Mouse (Mus musculus) liver, embryonic 14.5 days (tissue): ENCODE measurements around the gene Far2. TPM values are rescaled to one million over a fixed set of nuclear protein-coding genes. Genes with fewer than 3 reads are reported as not detected.
"Not testable (repeated sequence)": the region's sequence is repeated elsewhere in the genome, so short reads cannot be mapped to it uniquely, and the experiment has no call there.

Source experiments
- ATAC-seq: fragments of 200-750 bp; cut with Nextera tagmentation; 2 replicates; pipeline ENCODE4 v1.8.0; 2017; ENCODE audit warnings: moderate number of reproducible peaks, mild to moderate bottlenecking, moderate library complexity; ENCODE audit not compliant: insufficient read depth
- DNase-seq, 3 experiments: peaks; one replicate each; pipeline ENCODE4 v3.0.0-alpha.2; 2012 to 2013; ENCODE audit warnings: low read depth in 3 of 3, low spot score in 3 of 3
- H3K27ac ChIP-seq: fragments of 300-500 bp; sonication (generic); 2 replicates; pipeline ENCODE4 v1.5.1; 2014; ENCODE audit warnings: moderate library complexity, mild to moderate bottlenecking, control low read depth, inconsistent platforms
- H3K27me3 ChIP-seq: fragments of 300-500 bp; sonication (generic); 2 replicates; pipeline ENCODE4 v1.6.1; 2014; ENCODE audit warnings: mild to moderate bottlenecking, low read length, moderate library complexity; ENCODE audit not compliant: control insufficient read depth, insufficient read depth
- H3K36me3 ChIP-seq: fragments of 300-500 bp; sonication (generic); replicated peaks from 2 replicates; pipeline ENCODE4 v1.6.1; 2014; ENCODE audit warnings: low read depth; ENCODE audit not compliant: control insufficient read depth, insufficient read depth
- H3K4me1 ChIP-seq, 2 experiments: fragments of 200-500 bp in 1 of 2; fragments of 300-500 bp in 1 of 2; sonication (generic) in 1 of 2; replicated peaks; 2 replicates each; pipeline ENCODE4 v1.6.1; 2012 to 2014; ENCODE audit warnings: antibody characterized with exemption in 1 of 2, inconsistent platforms in 1 of 2, low read length in 1 of 2; ENCODE audit not compliant: control insufficient read depth in 2 of 2, insufficient read depth in 2 of 2
- H3K4me2 ChIP-seq: fragments of 300-500 bp; sonication (generic); 2 replicates; pipeline ENCODE4 v1.6.1; 2014; ENCODE audit warnings: low read depth, mild to moderate bottlenecking, control low read depth, moderate library complexity
- H3K4me3 ChIP-seq, 2 experiments: fragments of 200-500 bp in 1 of 2; fragments of 300-500 bp in 1 of 2; sonication (generic) in 1 of 2; 2 replicates each; pipeline ENCODE4 v1.5.1; 2012 to 2014; ENCODE audit warnings: low read depth in 2 of 2, low read length in 2 of 2, mild to moderate bottlenecking in 2 of 2, control low read depth in 1 of 2, inconsistent platforms in 1 of 2, moderate library complexity in 1 of 2; ENCODE audit not compliant: insufficient read depth in 1 of 2
- H3K9ac ChIP-seq: fragments of 300-500 bp; sonication (generic); replicated peaks from 2 replicates; pipeline ENCODE4 v1.6.1; 2014; ENCODE audit warnings: mild to moderate bottlenecking, control low read depth, moderate library complexity
- H3K9me3 ChIP-seq: fragments of 300-500 bp; sonication (generic); 2 replicates; pipeline ENCODE4 v1.6.1; 2016; ENCODE audit warnings: low read length, mixed read lengths; ENCODE audit not compliant: control insufficient read depth
- CTCF ChIP-seq: IDR thresholded peaks from 2 replicates; pipeline ENCODE4 v1.5.1; 2016; ENCODE audit warnings: antibody characterized with exemption, low read depth, control low read depth
- EP300 ChIP-seq: IDR thresholded peaks from 2 replicates; pipeline ENCODE4 v1.6.1; 2016; ENCODE audit warnings: antibody characterized with exemption, low read depth
- WGBS: fragments of 180-500 bp; shearing (Covaris S2); extraction: QIAGEN DNeasy Blood & Tissue Kit; methylation state at CpG from one replicate; pipeline ENCODE4 v1.1.7; 2014; ENCODE audit not compliant: insufficient replicate concordance; 5-methylcytosine and 5-hydroxymethylcytosine counted together
- polyA plus RNA-seq, 2 experiments: library from polyadenylated mRNA; depleted of rRNA in 1 of 2; stranded (reverse) in 1 of 2; unstranded in 1 of 2; fragments of >200 nt; fragmentation: Nextera tagmentation in 1 of 2; extraction: Ambion mirVana in 1 of 2; gene quantifications; 2 replicates each; pipeline versions ENCODE4 v1.2.1 to v1.2.3; 2012 to 2014

The Far2 gene
- polyA plus RNA-seq, 2 experiments: 0.37 to 1.0 TPM

GRCm38 (mm10) chr6:148133536-148133935, 86.5 kb downstream of the Far2 start:
- Histone ChIP-seq H3K27me3 (no peaks in the 10 kb centered on the region), H3K36me3 (no peaks in the 10 kb centered on the region), H3K4me3 (no peak overlapping the region), H3K9me3 (no peaks in the 10 kb centered on the region), H3K4me1 (no peaks in the 10 kb centered on the region), H3K4me2 (no peak overlapping the region), H3K9ac (no peak overlapping the region), H3K27ac (no peak overlapping the region)
- ATAC-seq: no peak
- no peak for DNase-seq
- TF ChIP-seq CTCF: no peak
- no peak for TF ChIP-seq EP300

GRCm38 (mm10) chr6:148135769-148136382, 88.8 kb downstream of the Far2 start:
- DNase-seq: peak; percentile 30 to 44 (median 33)
- H3K4me1 ChIP-seq: no peaks in the 10 kb centered on the region
- no peak overlapping the region for H3K4me3 ChIP-seq
- no peaks in the 10 kb centered on the region for H3K36me3 ChIP-seq
- no peaks in the 10 kb centered on the region for H3K27me3 ChIP-seq
- H3K9ac ChIP-seq: no peak overlapping the region
- no peak overlapping the region for H3K4me2 ChIP-seq
- 24% methylated on average over 9 of the region's 9 CpGs for WGBS
- no peak overlapping the region for H3K27ac ChIP-seq
- ATAC-seq: peak; percentile 51; the same call in 1 of the 2 replicates
- H3K9me3 ChIP-seq: no peaks in the 10 kb centered on the region
- no peak for TF ChIP-seq EP300
- TF ChIP-seq CTCF: peak; percentile 93

- H3K4me1 ChIP-seq: no peaks in the 10 kb centered on the region
- H3K36me3 ChIP-seq: no peaks in the 10 kb centered on the region
- no peak for DNase-seq
- no peak overlapping the region for H3K27ac ChIP-seq
- no peaks in the 10 kb centered on the region for H3K9me3 ChIP-seq
- no peak for ATAC-seq
- H3K9ac ChIP-seq: no peak overlapping the region
- no peak overlapping the region for H3K4me3 ChIP-seq
- no peak overlapping the region for H3K4me2 ChIP-seq
- WGBS: 60% methylated on average over 6 of the region's 6 CpGs
- TF ChIP-seq EP300: no peak
- TF ChIP-seq CTCF: no peak
- no peaks in the 10 kb centered on the region for H3K27me3 ChIP-seq
Observed at GRCm38 (mm10) chr6:148139288-148139995, 92.4 kb downstream of the Far2 start.

GRCm38 (mm10) chr6:148141874-148142273, 94.8 kb downstream of the Far2 start:
- ATAC-seq: no peak
- 72% methylated on average over 5 of the region's 5 CpGs for whole genome bisulfite sequencing
- no peaks in the 10 kb centered on the region for H3K27me3 ChIP-seq
- no peaks in the 10 kb centered on the region for H3K36me3 ChIP-seq
- no peak overlapping the region for H3K27ac ChIP-seq
- TF ChIP-seq CTCF (peak; percentile 42), EP300 (no peak)
- H3K9ac ChIP-seq: no peak overlapping the region
- H3K9me3 ChIP-seq: no peaks in the 10 kb centered on the region
- no peak overlapping the region for H3K4me3 ChIP-seq
- H3K4me2 ChIP-seq: no peak overlapping the region
- no peak for DNase-seq
- no peaks in the 10 kb centered on the region for H3K4me1 ChIP-seq

GRCm38 (mm10) chr6:148142421-148142820, 95.4 kb downstream of the Far2 start:
- H3K36me3 ChIP-seq: no peaks in the 10 kb centered on the region
- TF ChIP-seq EP300: no peak
- TF ChIP-seq CTCF: no peak
- WGBS: 57% methylated on average over 1 of the region's 1 CpGs
- no peaks in the 10 kb centered on the region for H3K9me3 ChIP-seq
- no peaks in the 10 kb centered on the region for H3K4me1 ChIP-seq
- ATAC-seq: no peak
- H3K4me3 ChIP-seq: no peak overlapping the region
- no peak overlapping the region for H3K4me2 ChIP-seq
- H3K9ac ChIP-seq: no peak overlapping the region
- no peaks in the 10 kb centered on the region for H3K27me3 ChIP-seq
- no peak for DNase-seq
- H3K27ac ChIP-seq: no peak overlapping the region

GRCm38 (mm10) chr6:148152305-148152704, 105.2 kb downstream of the Far2 start:
- not testable (repeated sequence) for H3K4me1 ChIP-seq, H3K9ac ChIP-seq, H3K27ac ChIP-seq, H3K4me3 ChIP-seq, H3K27me3 ChIP-seq, H3K4me2 ChIP-seq, H3K36me3 ChIP-seq, DNase-seq, H3K9me3 ChIP-seq, ATAC-seq
- WGBS: 50% methylated on average over 4 of the region's 4 CpGs
